Mouse (Mus musculus): Measurements from ENCODE around the gene Hcn2.
"Not testable (repeated sequence)": the region's sequence is repeated elsewhere in the genome, so short reads cannot be mapped to it uniquely, and the experiment has no call there.

Hcn2 gene

DNA sequence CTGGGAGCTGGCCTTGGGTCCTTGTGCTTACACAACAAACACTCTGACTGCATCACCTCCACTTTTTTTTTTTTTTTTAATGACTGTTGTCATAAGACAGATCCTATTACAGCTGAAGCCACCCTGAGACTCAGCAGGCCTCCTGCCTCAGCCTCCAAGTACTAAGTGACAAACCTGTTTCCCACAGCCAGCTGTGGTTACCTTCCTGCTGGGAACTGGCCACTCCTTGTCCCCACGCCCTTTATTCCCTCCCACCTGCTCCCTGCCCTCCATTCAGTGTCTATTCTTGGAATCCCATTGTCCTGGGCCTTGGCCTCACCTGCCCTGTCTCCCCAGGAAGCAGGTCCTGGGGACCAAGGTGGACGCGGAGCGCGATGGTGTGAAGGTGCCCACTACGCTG lies 28.9 kb upstream of the Hcn2 start:
- no peak for DNase-seq (ENCODE audit: low read depth)

DNA sequence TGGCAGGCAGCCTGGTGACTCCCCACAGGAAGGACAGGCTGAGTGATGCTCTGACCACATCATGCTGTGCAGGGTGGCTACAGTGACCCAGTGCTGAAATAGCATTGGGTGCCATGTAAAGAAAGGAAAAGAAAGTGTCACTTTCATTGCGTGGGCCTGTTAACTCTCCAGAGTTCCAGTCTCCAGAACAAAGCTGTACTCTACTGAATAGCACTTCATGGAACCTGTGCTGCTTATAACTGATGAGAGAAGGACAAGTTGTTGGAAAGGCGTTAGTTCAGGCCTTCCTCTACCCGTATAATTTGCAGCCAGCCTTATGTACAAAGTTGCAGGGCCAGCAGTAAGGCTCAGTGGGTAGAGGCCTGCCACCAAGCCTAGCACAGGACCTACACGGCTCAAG lies 27.7 kb upstream of the Hcn2 start, which contains the start of gene Gzmm:
Gzmm (plus strand) TSS at position 301 of the 400 bp plus-strand sequence.
- DNase-seq (ENCODE audit: low read depth) = no peak

DNA sequence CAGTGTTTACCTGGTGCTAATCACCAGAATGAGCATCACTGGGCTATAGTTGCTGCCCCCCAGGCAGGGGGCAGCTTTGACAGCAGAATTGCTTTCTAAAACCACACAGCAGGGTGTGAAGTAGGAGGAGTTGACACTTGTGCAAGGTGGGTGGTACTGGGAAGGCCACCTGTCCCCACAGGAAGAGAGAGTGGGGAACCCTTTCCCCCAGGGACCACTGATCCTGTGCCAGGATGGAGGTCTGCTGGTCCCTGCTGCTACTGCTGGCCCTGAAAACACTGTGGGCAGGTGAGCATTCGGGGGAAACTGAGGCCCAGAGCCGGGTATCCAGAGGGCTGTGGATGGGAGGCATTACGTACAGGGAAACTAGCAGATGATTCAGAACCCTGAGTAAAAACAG lies 27.3 kb upstream of the Hcn2 start:
- DNase-seq (ENCODE audit: low read depth) = no peak

DNA sequence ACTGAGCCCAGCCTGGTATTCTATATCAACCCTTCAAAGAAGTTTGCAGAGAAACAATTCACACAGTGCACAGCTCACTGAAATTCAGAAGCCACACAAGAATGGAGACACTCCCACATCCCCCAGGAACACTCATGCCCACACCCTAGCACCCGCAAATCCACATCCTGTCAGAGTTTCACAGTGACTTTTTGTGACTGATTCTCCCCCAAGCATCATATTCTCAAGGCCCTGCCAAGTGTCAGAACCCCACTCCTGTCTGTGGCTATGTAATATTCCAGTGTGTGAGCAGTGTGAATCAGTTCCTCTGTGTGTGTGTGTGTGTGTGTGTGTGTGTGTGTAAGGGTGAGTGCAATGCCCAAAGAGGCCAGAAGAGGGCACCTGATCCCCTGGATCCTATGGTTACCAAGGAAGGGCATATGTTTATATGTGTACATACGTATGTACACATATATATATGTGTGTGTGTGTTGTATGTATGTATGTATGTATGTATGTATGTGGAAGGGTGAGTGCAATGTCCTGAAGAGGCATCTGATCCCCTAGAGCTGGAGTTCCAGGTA lies 24.4 kb upstream of the Hcn2 start:
- DNase-seq (ENCODE audit: low read depth) = no peak

DNA sequence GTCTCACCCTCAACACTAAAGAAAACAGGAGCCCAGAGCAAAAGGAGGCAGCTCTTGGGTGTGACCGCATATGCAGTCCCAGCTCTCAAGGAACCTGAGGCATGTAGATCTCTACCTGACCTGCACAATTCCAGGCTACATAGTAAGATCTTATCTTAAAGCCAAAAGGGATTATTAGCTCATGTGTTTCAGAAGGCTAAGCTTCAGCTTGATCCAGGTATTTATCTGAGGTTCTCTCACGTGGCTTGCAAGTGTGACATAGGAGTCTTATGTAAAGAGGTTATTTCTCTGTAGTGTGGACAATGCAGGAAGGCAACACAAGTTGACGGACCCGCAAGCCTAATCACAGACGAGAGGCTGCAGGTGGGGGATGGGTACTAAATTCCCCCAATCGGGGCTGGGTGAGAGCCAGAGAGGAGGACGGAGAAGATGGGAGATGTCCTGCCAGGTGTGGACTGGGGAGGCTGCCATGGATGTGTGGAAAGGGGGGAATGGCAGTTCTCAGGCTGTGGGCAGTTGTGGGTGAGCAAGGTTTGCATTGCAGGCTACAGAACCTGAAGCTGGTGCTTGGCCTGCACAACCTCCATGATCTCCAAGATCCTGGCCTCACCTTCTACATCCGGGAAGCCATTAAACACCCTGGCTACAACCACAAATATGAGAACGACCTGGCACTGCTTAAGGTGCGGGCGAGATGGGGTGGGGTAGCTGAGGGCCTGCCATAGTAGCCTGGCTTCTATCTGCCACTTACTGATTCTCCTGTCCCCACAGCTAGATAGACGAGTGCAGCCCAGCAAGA lies 22.7 kb upstream of the Hcn2 start:
- no peak for DNase-seq (ENCODE audit: low read depth)

DNA sequence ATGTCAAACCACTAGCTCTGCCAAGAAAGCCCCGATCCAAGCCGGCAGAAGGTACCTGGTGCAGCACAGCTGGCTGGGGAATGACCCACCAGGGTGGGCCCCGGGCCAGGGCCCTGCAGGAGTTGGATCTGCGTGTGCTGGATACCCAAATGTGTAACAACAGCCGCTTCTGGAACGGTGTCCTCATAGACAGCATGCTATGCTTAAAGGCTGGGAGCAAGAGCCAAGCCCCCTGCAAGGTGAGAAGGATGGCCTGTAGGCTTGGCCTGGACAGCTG lies 22.1 kb upstream of the Hcn2 start:
- DNase-seq (ENCODE audit: low read depth) = no peak

DNA sequence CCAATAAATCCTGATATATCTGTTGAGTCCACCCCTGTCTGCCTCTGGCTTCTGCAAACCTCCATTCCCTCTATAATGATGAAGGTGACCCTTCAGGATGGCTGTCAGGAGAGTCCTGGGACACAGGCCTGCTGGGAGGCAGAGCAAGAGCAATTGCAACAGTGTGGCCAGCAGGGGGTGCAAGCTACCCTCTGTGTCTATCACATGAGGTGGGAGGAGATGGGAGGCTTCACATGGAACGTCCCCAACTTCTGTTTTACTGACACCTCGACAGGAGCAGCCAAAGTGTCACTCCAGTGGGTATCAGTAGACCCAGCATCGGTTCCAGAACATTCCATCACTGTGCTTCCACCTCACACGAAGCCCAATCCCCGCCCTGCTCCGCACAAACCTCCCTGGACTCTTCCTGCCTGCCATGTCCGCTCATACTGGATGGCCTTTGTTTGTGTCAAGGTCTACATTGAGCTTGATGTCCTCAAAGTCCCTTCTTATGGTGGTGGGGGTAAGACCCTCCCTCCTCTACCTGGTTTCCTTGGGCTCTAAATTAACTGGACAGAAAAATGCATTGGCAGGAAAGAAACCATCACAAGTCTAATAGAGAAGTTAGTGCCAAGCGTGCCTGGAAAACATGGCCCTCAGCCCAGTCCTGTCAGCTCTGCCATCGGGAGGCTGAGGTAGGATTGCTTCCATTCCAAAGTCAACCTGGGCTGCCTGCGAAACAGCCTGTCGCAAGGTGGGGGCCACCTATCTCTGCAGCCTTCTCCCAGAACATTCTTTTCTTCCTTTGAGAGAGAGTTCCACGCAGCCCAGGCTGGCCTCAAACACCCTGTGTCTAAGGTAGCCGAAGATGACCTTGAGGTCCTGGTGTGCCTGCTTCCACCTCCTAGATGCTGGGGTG lies 21.0 kb upstream of the Hcn2 start:
- DNase-seq (ENCODE audit: low read depth) = peak; percentile 84

DNA sequence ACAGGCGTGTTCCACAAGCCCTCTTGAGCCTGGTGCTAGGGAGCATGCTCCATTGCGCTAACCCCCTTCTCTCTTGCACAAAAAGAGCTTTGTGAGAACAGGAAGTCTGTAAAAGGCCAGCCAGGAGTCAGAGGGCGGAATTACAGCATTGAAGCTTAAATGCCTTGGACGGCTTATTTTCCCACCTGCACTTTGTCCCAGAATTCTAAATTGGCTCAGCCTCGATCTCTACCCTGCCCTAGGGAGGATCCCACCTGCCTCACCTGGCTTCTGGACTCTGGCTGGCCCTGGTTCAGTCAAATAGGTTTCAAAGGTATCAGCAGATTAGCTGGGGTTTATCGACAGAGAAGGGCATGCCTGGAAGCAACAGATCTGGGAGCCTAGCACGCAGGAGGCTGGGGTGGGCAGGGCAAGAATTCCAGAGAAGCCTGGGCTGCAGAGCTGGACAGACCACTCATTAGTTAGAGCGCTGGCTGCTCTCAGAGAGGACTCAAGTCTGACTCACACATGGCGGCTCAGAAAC lies 20.2 kb upstream of the Hcn2 start:
- no peak for DNase-seq (ENCODE audit: low read depth)

DNA sequence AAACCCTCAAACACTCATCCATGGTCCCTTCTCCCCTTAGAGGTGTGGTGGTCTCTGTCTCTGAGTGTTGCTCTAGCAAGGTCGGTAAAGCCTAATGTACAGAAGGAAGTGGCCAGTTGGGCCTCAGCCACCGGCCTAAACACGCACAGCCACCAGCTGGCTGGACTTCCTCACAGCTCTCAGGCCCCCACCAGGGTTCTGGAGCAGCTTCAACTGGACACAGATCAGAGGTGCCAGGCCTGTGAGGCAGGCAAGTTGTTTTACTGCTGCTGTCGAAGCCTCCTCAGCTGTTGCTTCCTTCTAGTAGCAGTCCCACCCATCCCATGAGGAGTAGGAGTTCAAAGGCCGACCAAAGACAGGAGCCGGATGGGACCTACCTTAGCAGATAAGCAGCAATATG lies 18.5 kb upstream of the Hcn2 start:
- no peak for DNase-seq (ENCODE audit: low read depth)

DNA sequence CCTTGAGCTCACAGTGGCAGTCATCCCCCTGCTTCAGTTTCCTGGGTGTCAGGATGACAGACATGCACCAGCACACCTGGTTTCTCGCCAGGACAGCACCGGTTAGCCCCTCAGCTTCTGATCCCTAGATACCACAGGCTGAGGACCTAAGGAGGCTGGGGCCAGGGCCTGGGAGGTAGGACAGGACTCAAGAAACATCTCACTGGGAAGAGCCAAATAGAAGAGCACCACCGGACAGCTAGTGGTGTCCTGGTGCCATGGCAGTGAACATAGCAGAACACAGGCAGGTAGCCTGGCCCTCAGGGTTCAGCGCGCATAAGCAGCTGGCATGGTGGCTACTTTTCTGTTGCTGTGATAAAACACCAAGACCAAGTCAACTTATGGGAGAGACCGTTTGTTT lies 18.0 kb upstream of the Hcn2 start:
- no peak for DNase-seq (ENCODE audit: low read depth)

DNA sequence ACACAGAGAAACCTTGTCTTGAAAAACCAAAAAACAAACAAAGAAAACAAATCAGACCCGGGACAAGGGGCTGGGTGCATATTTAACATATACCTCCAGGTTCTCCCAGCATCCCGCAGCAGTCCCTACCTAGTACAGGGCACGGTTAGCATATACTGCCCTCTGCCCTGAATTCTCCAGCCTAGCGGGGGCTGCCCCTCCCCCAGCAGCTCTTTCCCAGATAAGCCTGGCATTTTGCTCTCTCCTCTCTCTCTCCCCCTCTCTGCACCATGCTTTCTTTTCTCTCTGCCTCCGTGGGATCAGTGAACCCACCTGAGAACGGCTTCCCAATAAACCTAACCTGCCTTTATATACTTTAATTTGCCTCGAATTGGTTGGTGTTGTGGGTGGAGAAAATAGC lies 15.8 kb upstream of the Hcn2 start:
- DNase-seq (ENCODE audit: low read depth) = no peak

DNA sequence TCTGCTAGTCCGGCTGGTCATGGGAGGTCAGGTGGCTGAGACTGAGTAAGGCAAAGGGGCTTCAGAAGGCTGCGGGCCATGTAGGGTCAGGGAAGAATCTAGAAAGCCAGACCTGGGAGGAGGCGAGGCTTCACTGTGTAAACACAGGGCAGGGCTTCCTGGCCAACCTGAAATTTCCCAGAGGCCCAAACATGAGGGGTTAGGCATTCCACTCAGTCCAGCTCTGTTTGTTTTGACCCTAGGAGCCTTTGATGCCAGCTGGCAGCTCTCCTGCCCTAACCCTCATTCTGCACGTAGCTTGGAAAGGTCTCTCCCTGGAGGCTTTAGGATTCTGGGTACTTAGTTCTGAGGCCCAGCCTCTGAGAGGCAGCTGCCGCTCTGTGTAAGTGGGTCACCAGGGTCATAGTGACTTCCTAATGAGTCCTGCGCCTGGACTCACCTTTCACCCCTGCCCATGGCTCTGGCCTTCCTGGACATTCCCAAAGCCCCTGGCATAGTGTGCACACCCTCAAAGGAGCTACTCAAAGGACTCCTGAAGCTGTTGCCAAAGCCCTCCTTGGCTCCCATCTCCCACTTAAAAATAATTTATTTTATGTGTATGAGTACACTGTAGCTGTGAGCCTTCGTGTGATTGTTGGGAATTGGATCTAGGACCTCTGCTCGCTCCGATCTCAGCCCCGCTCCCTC lies 14.8 kb upstream of the Hcn2 start:
- no peak for DNase-seq (ENCODE audit: low read depth)

DNA sequence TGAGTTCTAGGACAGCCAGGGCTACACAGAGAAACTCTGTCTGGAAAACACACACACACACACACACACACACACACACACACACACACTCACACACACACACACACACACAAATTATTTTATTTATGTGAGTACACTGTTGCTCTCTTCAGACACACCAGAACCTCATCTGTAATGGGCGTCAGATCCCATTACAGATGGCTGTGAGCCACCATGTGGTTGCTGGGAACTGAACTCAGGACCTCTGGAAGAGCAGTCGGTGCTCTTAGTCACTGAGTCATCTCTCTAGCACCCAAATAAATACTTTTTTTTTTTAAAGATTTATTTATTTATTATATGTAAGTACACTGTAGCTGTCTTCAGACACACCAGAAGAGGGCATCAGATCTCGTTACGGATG lies 13.5 kb upstream of the Hcn2 start:
- DNase-seq (ENCODE audit: low read depth) = not testable (repeated sequence)

DNA sequence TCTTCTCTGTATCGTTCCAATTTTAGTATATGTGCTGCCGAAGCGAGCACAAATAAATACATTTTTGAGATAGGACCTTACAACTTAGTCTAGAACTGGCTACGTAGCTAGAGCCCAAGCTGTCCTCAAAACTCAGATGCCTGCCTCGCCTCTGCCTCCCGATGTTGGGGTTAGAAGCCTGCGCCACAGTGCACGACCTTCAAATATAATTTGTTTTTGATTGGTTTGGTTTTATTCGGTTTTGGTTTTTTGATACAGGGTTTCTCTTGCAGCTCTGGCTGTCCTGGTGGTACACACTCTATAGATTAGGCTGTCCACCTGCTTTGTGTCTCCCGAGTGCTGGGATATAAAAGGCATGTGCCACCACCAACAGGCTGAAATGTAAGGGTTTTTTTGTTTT lies 12.9 kb upstream of the Hcn2 start:
- no peak for DNase-seq (ENCODE audit: low read depth)

DNA sequence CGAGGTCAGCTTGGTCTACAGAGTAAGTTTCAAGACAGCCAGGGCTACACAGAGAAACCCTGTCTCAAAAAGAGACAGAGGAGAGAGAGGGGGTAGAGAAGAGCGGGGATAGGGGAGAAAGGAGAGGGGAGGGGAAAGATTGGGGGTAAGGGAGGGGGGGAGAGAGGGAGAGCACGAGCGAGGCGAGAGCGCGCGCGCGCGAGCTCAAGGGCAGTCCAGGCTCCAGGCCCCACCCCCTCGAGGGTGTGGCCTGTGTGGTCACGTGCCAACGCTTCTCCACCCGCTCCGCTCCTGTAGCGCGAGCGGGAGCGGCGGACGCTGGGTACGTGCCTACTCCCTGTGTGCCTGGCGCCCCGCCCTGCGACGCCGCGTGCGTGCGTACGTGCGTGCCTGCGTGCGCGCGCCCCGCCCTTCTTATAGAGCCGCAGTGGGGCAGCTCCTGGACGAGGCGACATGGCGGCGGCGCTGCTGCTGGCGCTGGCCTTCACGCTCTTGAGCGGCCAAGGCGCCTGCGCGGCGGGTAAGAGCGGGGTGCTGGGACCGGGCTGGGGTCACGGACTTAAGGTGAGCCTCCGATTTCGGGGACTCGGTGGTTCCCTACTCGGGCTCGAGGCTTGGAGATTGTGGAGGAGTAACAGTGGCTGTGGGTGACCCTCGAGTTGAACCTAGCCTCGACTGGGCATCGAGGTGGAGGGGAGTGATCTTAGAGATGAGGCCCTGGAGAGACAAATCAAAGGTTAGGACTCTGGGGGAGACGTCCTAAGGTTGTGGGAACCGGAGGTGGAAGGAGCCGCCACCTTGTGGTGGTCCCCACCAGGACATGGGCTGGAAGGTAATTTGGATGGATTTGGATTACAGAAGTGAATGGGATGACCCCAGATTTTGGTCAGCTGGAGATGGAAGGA lies 12.1 kb upstream of the Hcn2 start, which contains the start of gene Bsg:
Bsg (plus strand) TSS at position 427 of the 905 bp plus-strand sequence.
- peak; percentile 99 for DNase-seq (ENCODE audit: low read depth)

DNA sequence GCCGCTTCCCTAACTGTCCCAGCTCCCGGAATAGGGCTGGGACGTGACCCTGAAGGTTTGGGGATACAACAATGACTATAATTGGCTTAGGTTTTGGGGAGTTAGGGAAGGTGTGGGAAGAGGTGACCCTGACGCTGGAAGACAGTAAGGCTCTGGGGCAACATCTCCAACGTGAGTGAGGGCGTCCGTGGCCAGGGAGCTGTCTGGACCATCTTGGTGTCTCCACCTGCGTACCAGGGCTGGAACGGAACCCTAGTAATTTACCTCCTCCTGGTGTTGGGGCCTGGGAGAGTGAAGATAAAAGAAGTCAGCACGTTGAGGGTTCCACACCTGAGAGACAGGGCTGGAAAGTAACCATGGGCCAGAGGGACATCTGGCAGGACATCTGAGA lies 11.5 kb upstream of the Hcn2 start:
- no peak for DNase-seq (ENCODE audit: low read depth)

DNA sequence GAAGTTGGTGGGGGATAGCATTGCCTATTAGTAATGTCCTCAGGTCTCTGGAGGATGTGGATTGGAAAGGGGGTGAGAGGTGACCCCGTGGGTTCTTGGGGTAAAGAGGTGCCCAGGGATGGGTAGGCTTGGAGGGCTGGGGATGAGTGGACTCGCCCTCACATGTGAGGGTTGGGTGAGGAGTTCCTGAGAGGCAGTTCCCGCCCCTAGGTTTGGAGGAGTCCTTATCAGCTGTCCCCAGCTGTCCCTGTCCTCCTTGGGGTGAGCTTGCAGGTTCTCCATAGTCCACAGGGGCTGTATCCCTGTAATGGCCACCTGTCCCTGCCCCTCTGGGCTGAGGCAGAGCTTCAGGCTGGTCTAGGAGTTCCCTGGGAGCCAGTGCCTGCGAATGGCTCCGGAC lies 10.5 kb upstream of the Hcn2 start:
- peak; percentile 50 for DNase-seq (ENCODE audit: low read depth)

DNA sequence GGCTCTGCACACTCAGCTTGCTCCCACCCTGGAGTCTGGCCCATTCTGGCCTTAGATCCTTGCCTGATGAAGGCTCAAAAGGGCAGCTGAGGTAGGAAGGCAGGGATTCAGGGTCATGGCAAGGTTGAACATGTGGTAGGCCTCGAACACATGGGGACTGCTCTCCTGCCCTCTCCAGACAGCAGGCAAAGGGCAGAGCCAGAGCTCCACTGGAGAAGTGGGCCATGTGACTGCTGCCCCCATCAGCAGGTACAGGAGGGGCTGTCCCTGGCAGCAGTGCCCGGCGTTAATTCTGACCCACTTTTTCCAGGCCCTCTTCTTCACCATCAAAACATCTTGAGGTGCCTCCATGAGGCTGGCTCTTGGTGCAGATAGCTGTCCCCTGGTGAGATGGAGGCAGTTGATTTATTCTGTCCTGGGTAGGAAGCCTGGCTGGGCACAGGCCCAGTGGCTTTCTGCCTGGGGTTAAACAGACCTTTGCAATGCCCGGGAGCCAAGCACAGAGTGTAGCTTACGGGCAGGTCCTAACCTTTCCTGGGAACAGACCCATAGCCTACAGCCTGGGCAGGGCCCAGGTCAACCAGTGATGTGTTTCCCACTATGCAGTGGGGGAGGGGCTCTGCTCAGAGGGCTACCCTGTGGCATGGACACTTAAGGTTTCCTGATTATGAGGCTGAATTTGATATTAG lies 9.9 kb upstream of the Hcn2 start:
- DNase-seq (ENCODE audit: low read depth) = no peak

DNA sequence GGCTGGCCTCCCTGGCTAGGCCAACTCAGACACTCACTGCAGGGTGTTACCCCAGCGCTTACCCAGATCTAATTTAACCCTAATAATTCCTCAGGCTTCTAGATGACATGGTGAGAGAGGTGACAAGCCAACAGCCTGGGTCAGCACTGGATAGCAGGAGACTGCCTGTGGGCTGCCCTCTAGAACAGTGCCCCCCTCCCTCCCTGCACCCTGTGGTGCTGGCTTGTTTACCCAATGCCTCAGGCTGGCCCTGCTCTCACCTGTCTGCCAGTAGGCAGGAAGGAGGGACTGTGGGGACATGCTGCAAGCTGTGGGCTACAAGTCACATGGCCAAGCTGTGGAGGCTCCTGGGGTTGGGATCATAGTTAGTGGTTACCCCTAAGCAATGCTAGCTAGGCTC lies 9.3 kb upstream of the Hcn2 start:
- DNase-seq (ENCODE audit: low read depth) = no peak

DNA sequence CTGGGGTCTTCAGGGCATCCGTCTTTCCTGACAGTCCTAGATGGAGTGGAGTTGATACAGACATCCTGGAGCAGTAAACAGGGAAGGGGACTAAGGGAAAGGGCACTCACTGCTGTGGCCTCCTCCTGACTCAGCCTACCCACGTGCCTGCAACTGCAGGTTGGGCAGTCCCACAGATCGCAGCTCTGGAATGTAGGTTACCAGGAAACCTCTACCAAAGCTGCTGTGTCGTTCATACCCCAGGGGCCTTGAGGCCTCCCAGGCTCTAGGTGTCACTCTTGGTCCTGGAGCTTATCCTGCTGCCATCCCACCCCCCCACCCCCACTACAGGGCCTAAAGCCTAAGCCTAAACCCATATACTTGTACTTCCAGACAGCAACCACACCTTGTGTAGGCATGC lies 8.7 kb upstream of the Hcn2 start:
- DNase-seq (ENCODE audit: low read depth) = no peak

DNA sequence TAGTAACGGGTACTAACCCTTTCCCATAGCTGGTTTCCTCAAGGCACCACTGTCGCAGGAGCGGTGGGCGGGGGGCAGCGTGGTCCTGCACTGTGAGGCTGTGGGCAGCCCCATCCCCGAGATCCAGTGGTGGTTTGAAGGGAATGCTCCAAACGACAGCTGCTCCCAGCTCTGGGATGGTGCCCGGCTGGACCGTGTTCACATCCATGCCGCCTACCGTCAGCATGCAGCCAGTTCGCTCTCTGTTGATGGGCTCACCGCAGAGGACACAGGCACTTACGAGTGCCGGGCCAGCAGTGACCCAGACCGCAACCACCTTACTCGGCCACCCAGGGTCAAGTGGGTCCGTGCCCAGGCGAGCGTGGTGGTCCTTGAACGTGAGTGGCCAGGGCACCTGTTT lies 7.8 kb upstream of the Hcn2 start:
- no peak for DNase-seq (ENCODE audit: low read depth)

All from 416B (cell line).